Mouse (Mus musculus) embryonic facial prominence, embryonic 15.5 days (tissue): ENCODE results near the gene Arel1. TPM values are rescaled to one million over a fixed set of nuclear protein-coding genes. Genes with fewer than 3 reads are reported as not detected.

Experiments used
- ATAC-seq: fragments of 200-750 bp; cut with Nextera tagmentation; 2 replicates; pipeline ENCODE4 v1.8.0; 2017; ENCODE audit warnings: low read depth, moderate TSS enrichment; ENCODE audit not compliant: insufficient number of reproducible peaks, low FRiP score, low TSS enrichment
- H3K27ac ChIP-seq: fragments of 300-500 bp; sonication (generic); replicated peaks from 2 replicates; pipeline ENCODE4 v1.5.1; 2015; ENCODE audit warnings: mild to moderate bottlenecking, inconsistent platforms
- H3K27me3 ChIP-seq: fragments of 300-500 bp; sonication (generic); 2 replicates; pipeline ENCODE4 v1.6.1; 2015; ENCODE audit warnings: inconsistent platforms
- H3K36me3 ChIP-seq: fragments of 300-500 bp; sonication (generic); 2 replicates; pipeline ENCODE4 v1.6.1; 2015; ENCODE audit warnings: mild to moderate bottlenecking, inconsistent platforms
- H3K4me1 ChIP-seq: fragments of 300-500 bp; sonication (generic); 2 replicates; pipeline ENCODE4 v1.6.1; 2015; ENCODE audit warnings: inconsistent platforms
- H3K4me2 ChIP-seq: fragments of 300-500 bp; sonication (generic); replicated peaks from 2 replicates; pipeline ENCODE4 v1.6.1; 2015; ENCODE audit warnings: mild to moderate bottlenecking, inconsistent platforms
- H3K4me3 ChIP-seq: fragments of 300-500 bp; sonication (generic); replicated peaks from 2 replicates; pipeline ENCODE4 v1.5.1; 2015; ENCODE audit warnings: mild to moderate bottlenecking, inconsistent platforms
- H3K9ac ChIP-seq: fragments of 300-500 bp; sonication (generic); 2 replicates; pipeline ENCODE4 v1.6.1; 2015; ENCODE audit warnings: inconsistent platforms
- H3K9me3 ChIP-seq: fragments of 300-500 bp; sonication (generic); replicated peaks from 2 replicates; pipeline ENCODE4 v1.6.1; 2016; ENCODE audit warnings: inconsistent platforms
- WGBS: fragments of 180-500 bp; shearing (Covaris S2); methylation state at CpG from one replicate; pipeline ENCODE4 v1.1.7; 2015; 5-methylcytosine and 5-hydroxymethylcytosine counted together
- polyA plus RNA-seq: library from polyadenylated mRNA; unstranded; fragments of >200 nt; fragmentation: Nextera tagmentation; extraction: Ambion mirVana; gene quantifications from 2 replicates; pipeline ENCODE4 v1.2.1, GENCODE M21; 2015

Gene Arel1
- polyA plus RNA-seq, 1 experiment from 2014 or later: 10.8 TPM

DNA sequence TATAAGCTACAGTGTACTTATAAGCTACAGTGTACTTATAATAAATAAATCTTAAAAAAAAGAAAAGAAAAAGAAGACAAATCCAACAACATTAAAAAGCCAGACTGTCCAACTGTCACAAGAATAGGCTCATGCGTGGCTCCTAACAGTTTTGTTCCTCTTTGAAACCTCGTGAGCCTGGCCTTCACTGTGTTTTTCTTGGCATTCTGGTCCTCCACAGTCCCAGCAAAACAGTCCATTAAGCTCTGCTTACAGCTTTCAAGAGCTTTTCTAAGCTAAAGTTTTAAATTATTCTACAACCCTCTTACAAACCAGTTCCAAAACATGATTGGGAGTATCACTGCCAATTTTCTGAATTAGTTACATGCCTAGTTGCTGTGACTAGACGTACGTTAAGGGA is 18.8 kb upstream of the Arel1 start:
- no peak overlapping the region for H3K4me3 ChIP-seq
- no peaks in the 10 kb centered on the region for H3K27me3 ChIP-seq
- WGBS: 51% methylated on average over 4 of the region's 4 CpGs

DNA sequence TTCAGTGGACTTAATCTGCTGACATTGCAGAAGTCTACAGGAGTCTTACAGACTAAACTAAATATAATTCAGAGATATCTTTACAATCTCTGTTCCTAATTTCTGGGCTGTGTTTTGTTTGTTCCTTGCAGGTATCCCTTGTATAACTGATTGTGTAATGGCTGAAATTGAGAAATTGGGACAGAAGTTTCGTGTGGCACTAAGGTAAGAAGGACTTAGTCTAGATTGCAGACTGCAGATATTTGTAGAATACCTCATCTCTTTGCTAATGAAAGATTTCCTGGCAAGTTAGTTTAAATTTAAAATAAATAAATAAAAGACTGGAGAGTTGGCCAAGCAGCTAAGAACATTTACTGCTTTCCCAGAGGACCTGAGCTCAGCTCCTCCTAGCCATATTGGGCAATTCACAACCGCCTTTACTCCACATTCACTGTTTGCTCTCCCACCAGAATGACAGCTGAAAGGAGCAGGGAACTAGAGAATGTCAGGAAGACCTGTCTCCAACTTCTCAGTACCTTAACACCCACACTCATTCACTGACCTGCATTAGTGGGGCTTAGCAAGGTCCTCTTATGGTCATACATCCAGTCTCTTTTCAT is 8.7 kb upstream of the Arel1 start:
- Histone ChIP-seq H3K4me1 (no peaks in the 10 kb centered on the region), H3K36me3 (peaks cover 78% of the 10 kb centered on the region), H3K4me3 (no peak overlapping the region), H3K9ac (no peak overlapping the region), H3K9me3 (no peaks in the 10 kb centered on the region), H3K27ac (no peak overlapping the region), H3K27me3 (no peaks in the 10 kb centered on the region), H3K4me2 (no peak overlapping the region)
- ATAC-seq: no peak
- WGBS: 77% methylated on average over 2 of the region's 2 CpGs

More for the DNA sequence above, 18.8 kb upstream of the Arel1 start:
- H3K9ac ChIP-seq: no peak overlapping the region
- ATAC-seq: no peak
- H3K4me1 ChIP-seq: no peaks in the 10 kb centered on the region
- H3K36me3 ChIP-seq: peaks cover 5% of the 10 kb centered on the region; the same call in 1 of the 2 replicates
- H3K9me3 ChIP-seq: no peaks in the 10 kb centered on the region
- no peak overlapping the region for H3K27ac ChIP-seq
- H3K4me2 ChIP-seq: no peak overlapping the region

DNA sequence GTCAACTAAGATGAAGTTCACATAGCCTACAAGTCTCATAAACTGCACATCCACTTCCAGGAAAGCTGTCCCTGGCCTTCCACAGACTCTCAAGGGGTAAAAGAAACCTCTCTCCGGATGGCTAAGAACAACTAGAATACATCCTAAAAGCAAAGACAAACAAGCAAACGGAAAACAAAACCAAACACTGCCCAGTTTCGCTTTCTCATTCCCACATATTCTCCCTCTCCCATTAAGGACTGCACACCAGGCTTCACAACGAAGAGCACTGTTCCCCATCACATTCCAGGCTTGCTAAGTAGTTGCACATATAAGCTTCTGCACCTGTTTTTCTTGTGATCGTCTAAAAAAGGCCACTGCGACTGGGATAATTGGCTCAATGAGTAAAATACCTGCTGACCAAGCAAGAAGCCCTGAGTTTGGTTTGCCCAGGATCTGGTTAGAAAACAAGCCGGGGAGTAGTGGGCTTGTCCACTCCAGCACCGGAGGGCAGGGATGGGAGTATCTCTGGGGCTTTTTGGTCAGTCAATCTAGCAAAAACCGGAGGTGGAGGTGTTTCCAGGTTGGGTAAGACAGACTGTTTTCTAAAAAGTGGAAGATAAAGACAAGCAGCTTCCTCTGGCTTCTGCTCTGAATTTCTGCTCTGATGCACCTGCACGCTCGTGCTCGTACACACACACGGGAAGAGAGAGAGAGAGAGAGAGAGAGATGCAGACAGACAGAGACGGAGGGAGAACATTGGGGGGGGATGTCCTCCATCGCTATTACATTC is 858 bp downstream of the Arel1 start:
- WGBS: 22% methylated on average over 15 of the region's 15 CpGs
- Histone ChIP-seq H3K27ac (no peak overlapping the region), H3K9me3 (no peaks in the 10 kb centered on the region), H3K4me1 (peaks cover 17% of the 10 kb centered on the region), H3K36me3 (peaks cover 15% of the 10 kb centered on the region), H3K9ac (peak overlapping the region; percentile 79), H3K27me3 (no peaks in the 10 kb centered on the region), H3K4me3 (peak overlapping the region; percentile 90), H3K4me2 (peak overlapping the region; percentile 80)
- ATAC-seq: no peak

GRCm38 (mm10) chr12:84968831-84969655 is 1.7 kb downstream of the Arel1 start:
- H3K4me1 ChIP-seq: peaks cover 17% of the 10 kb centered on the region
- H3K9me3 ChIP-seq: no peaks in the 10 kb centered on the region
- peak overlapping the region; percentile 10; the same call in 1 of the 2 replicates for H3K9ac ChIP-seq
- H3K27me3 ChIP-seq: no peaks in the 10 kb centered on the region
- peak overlapping the region; percentile 90 for H3K4me3 ChIP-seq
- 82% methylated on average over 16 of the region's 16 CpGs for WGBS
- ATAC-seq: no peak
- peaks cover 8% of the 10 kb centered on the region for H3K36me3 ChIP-seq
- H3K27ac ChIP-seq: no peak overlapping the region
- peak overlapping the region; percentile 80 for H3K4me2 ChIP-seq

DNA sequence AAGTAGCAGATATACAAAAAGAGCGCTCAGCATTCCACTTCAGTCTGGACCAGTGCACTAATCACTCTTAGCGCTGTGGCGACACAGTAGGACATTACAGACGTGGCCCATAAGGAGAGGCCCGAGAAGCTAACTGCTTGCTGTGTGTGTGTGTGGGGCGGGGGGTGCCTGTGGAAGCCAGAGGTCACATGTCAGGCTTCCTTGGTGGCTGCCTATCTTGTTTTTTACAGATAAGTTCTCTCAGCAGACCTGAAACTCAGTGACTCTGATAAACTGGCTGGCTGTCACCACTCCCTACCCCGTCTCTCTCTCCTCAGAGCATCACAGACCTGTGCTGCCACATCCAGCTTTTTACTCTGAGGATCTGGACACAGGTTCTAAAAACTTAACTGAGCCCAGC is 8.1 kb downstream of the Arel1 start:
- H3K9me3 ChIP-seq: no peaks in the 10 kb centered on the region
- peaks cover under 1% of the 10 kb centered on the region; the same call in 1 of the 2 replicates for H3K36me3 ChIP-seq
- H3K27me3 ChIP-seq: no peaks in the 10 kb centered on the region
- no peak overlapping the region for H3K4me3 ChIP-seq
- no peak overlapping the region for H3K4me2 ChIP-seq
- WGBS: 85% methylated on average over 7 of the region's 7 CpGs
- H3K9ac ChIP-seq: no peak overlapping the region
- H3K4me1 ChIP-seq: no peaks in the 10 kb centered on the region
- H3K27ac ChIP-seq: no peak overlapping the region
- no peak for ATAC-seq

- H3K4me2 ChIP-seq: no peak overlapping the region
- no peaks in the 10 kb centered on the region for H3K9me3 ChIP-seq
- H3K27ac ChIP-seq: no peak overlapping the region
- peaks cover 4% of the 10 kb centered on the region for H3K36me3 ChIP-seq
- H3K9ac ChIP-seq: no peak overlapping the region
- 87% methylated on average over 1 of the region's 1 CpGs for WGBS
- H3K4me3 ChIP-seq: no peak overlapping the region
- no peaks in the 10 kb centered on the region for H3K27me3 ChIP-seq
- no peak for ATAC-seq
- H3K4me1 ChIP-seq: no peaks in the 10 kb centered on the region
Observed at GRCm38 (mm10) chr12:84958794-84959356, 11.8 kb downstream of the Arel1 start.

DNA sequence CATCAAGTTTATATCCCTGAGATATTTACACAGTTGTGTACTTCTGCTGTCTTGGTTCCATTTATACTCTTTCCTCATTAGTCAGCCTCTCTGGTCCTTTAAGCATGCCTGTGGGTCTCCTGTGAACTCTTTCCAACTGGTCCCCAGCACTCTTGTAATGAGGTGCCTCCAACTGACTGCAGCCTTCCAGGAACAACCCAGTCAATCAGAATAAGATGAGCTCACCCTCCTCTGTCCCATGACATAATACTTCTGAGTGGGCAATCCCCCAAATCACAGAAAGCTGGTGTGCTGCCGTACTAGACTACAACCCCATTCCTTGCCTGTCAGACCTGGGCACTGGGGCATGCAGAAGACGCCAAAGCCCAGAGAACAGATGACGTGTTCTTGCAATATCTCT is 14.4 kb downstream of the Arel1 start:
- 94% methylated on average over 3 of the region's 3 CpGs for WGBS
- no peak for ATAC-seq
- Histone ChIP-seq H3K9me3 (no peaks in the 10 kb centered on the region), H3K36me3 (peaks cover 7% of the 10 kb centered on the region), H3K27me3 (no peaks in the 10 kb centered on the region), H3K4me2 (no peak overlapping the region), H3K9ac (no peak overlapping the region), H3K4me3 (no peak overlapping the region), H3K27ac (no peak overlapping the region), H3K4me1 (no peaks in the 10 kb centered on the region)

- Histone ChIP-seq H3K9me3 (no peaks in the 10 kb centered on the region), H3K4me3 (no peak overlapping the region), H3K27ac (no peak overlapping the region), H3K9ac (no peak overlapping the region), H3K27me3 (no peaks in the 10 kb centered on the region), H3K36me3 (peaks cover 29% of the 10 kb centered on the region), H3K4me2 (no peak overlapping the region), H3K4me1 (no peaks in the 10 kb centered on the region)
- WGBS: 74% methylated on average over 1 of the region's 1 CpGs
- ATAC-seq: no peak
Observed at GRCm38 (mm10) chr12:84952351-84952750, 18.3 kb downstream of the Arel1 start.

- Histone ChIP-seq H3K9ac (no peak overlapping the region), H3K4me1 (no peaks in the 10 kb centered on the region), H3K27me3 (no peaks in the 10 kb centered on the region), H3K27ac (no peak overlapping the region), H3K36me3 (peaks cover 35% of the 10 kb centered on the region), H3K4me3 (no peak overlapping the region), H3K9me3 (no peaks in the 10 kb centered on the region), H3K4me2 (no peak overlapping the region)
- 73% methylated on average over 8 of the region's 8 CpGs for WGBS
- no peak for ATAC-seq
Observed at GRCm38 (mm10) chr12:84951531-84951930, 19.2 kb downstream of the Arel1 start.

DNA sequence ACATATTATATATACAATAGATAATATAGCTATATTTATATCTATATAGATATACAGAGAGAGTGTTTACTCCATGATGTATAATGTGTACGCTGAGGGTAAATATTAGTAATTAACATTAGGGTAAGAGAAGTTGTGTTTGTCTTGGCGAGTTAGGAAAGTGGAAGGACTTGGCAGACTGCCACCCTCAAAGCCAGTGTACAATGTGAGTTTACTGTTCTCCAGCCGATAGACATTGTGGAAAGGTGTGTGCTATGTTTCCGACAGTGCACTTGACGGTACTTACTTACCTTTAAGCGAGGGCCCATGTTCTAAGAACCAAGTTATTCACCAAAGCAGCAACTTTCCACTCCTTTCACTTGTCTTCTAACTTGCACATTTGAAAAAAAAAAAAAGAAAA is 19.9 kb downstream of the Arel1 start:
- WGBS: 84% methylated on average over 6 of the region's 6 CpGs
- no peaks in the 10 kb centered on the region for H3K9me3 ChIP-seq
- no peaks in the 10 kb centered on the region for H3K4me1 ChIP-seq
- no peak overlapping the region for H3K9ac ChIP-seq
- peaks cover 35% of the 10 kb centered on the region for H3K36me3 ChIP-seq
- no peaks in the 10 kb centered on the region for H3K27me3 ChIP-seq
- H3K27ac ChIP-seq: no peak overlapping the region
- H3K4me3 ChIP-seq: no peak overlapping the region
- H3K4me2 ChIP-seq: no peak overlapping the region
- no peak for ATAC-seq
